Mouse (Mus musculus): Measurements from ENCODE around the gene Dennd4a. TPM values are rescaled to one million over a fixed set of nuclear protein-coding genes. Genes with fewer than 3 reads are reported as not detected.

The Dennd4a gene
- polyA plus RNA-seq, 1 experiment from 2014 or later: 6.3 TPM

DNA sequence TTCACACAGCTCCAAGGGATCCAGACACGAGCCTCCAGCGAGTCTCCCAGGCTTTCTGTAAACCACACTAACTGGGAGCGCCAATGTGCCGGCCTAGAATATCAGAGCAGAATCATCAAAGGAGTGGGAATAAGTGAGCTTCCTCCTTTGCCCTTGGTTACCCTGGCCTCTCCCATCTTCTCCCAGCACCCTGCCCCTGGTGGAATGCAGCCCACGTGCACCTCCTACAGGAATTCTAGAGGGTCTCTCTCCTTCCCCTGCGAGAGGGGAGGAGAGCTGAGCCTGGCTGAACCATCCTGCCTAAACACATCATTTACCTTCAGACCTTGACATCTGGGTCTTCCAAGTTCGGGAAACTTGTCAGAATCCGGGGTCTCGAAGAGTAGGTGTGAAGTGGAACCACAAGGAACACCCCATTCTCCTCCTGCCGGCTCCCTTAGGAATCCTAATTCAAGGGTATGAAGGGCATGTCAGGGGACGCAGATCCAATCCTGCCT, 140.1 kb downstream of the Dennd4a start, which contains the start of gene Slc24a1:
TSS of gene Slc24a1 (minus strand) at position 447 of the 497 bp plus-strand sequence.
- no peaks in the 10 kb centered on the region for H3K36me3 ChIP-seq (ENCODE audit: insufficient read depth, low read length)
- no peak within 1 kb of the TSS for H3K9ac ChIP-seq (replicated peaks; ENCODE audit: low read depth)
- H3K27me3 ChIP-seq (replicated peaks; ENCODE audit: insufficient read depth, low read length): no peaks in the 10 kb centered on the region
- no peak within 1 kb of the TSS for H3K4me2 ChIP-seq (replicated peaks; ENCODE audit: low read depth, low read length)
- H3K4me1 ChIP-seq (ENCODE audit: insufficient read depth, low read depth, low read length): no peaks in the 10 kb centered on the region
- no peak for ATAC-seq
- no peak within 1 kb of the TSS for H3K27ac ChIP-seq (ENCODE audit: low read length)
- no peak for DNase-seq (ENCODE audit: low spot score)
- H3K9me3 ChIP-seq (ENCODE audit: low read length): no peaks in the 10 kb centered on the region
- TF ChIP-seq CTCF (IDR thresholded peaks at IDR 0.05): peak; percentile 29
- TF ChIP-seq EP300 (IDR thresholded peaks at IDR 0.05): no peak
- H3K4me3 ChIP-seq (ENCODE audit: low read depth, low read length): no peak within 1 kb of the TSS
- WGBS: 28% methylated on average over 11 of the region's 11 CpGs

DNA sequence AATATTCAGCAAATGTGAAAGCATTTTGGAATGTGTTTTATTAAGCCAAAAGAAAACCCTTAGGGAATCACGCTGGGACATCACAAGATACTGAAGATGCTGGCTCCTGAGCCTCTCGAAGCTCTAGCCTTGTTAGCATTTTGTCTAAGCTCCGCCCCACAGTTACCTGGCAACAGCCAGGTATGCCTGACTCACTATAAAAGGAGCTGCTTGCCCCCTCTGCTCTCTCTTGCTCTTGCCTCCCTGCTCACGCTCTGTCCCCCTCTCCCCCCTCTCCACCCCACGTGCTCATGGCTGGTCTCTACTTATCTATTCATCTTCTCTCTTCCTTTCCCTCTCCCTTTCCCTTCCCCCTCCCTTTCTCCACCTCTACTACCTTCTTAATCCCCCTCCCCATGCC, 140.9 kb downstream of the Dennd4a start:
- H3K36me3 ChIP-seq (ENCODE audit: insufficient read depth, low read length): no peaks in the 10 kb centered on the region
- H3K27ac ChIP-seq (ENCODE audit: low read length): no peak overlapping the region
- no peak overlapping the region for H3K4me2 ChIP-seq (replicated peaks; ENCODE audit: low read depth, low read length)
- H3K4me1 ChIP-seq (ENCODE audit: insufficient read depth, low read depth, low read length): no peaks in the 10 kb centered on the region
- H3K27me3 ChIP-seq (replicated peaks; ENCODE audit: insufficient read depth, low read length): no peaks in the 10 kb centered on the region
- DNase-seq (ENCODE audit: low spot score) (no peak), ATAC-seq (peak; percentile 38; the same call in 1 of the 2 replicates)
- no peak for TF ChIP-seq CTCF (IDR thresholded peaks at IDR 0.05)
- TF ChIP-seq EP300 (IDR thresholded peaks at IDR 0.05): no peak
- no peak overlapping the region for H3K4me3 ChIP-seq (ENCODE audit: low read depth, low read length)
- H3K9ac ChIP-seq (replicated peaks; ENCODE audit: low read depth): no peak overlapping the region
- WGBS: 7% methylated on average over 5 of the region's 5 CpGs
- no peaks in the 10 kb centered on the region for H3K9me3 ChIP-seq (ENCODE audit: low read length)

DNA sequence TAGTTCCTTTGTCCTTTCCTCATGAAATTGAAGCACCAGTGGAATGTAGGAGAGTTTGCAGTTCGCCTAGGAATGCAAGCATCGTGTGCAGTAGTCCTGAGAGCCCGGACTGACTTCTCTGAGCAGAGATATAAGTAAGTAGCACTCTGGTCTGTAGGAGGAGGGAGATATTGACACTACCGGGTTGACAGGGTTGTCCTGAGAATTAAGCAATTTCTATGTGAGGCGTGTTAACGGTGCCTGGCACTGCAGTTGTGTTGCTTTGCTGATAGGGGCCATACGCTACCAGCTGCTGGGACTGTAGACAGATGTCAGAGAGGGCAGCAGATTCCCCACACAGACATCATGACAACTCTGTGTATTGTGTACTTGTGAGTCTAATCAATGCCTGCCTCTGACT, 142.1 kb downstream of the Dennd4a start:
- Histone ChIP-seq H3K4me2 (replicated peaks; ENCODE audit: low read depth, low read length) (peak overlapping the region; percentile 22; the same call in 1 of the 2 replicates), H3K36me3 (ENCODE audit: insufficient read depth, low read length) (no peaks in the 10 kb centered on the region), H3K9ac (replicated peaks; ENCODE audit: low read depth) (no peak overlapping the region), H3K27ac (ENCODE audit: low read length) (0 out of 2 replicates have a peak overlapping the region, but pooled peaks have one; percentile 5), H3K27me3 (replicated peaks; ENCODE audit: insufficient read depth, low read length) (no peaks in the 10 kb centered on the region), H3K9me3 (ENCODE audit: low read length) (no peaks in the 10 kb centered on the region), H3K4me1 (ENCODE audit: insufficient read depth, low read depth, low read length) (no peaks in the 10 kb centered on the region), H3K4me3 (ENCODE audit: low read depth, low read length) (no peak overlapping the region)
- peak; percentile 89 for ATAC-seq
- TF ChIP-seq CTCF (IDR thresholded peaks at IDR 0.05): no peak
- peak; percentile 38; the same call in 1 of the 2 replicates for TF ChIP-seq EP300 (IDR thresholded peaks at IDR 0.05)
- peak; percentile 69 for DNase-seq (ENCODE audit: low spot score)
- WGBS: 35% methylated on average over 7 of the region's 7 CpGs

DNA sequence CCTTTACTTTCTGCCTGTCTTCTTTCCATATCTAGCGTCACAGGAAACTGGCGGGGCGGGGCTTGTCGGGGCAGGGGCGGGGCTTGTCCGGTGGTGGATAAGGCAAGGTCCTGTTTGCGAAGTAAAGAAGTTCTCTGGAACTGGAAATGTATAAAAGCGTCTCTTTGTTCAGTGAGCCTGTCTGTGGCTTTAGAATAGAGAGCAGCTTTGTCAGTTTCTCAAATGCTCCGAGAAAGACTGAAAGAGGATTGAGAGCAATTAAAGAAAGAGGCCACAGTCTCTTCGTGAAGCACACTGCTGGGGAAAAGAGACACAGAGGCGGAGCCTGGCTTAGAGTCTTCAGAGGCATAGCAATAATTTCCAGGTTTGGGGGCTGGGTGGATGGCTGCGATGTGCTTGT, 145.2 kb downstream of the Dennd4a start:
- Histone ChIP-seq H3K4me1 (ENCODE audit: insufficient read depth, low read depth, low read length) (peaks cover 2% of the 10 kb centered on the region; the same call in 1 of the 2 replicates), H3K4me2 (replicated peaks; ENCODE audit: low read depth, low read length) (peak overlapping the region; percentile 5; the same call in 1 of the 2 replicates), H3K4me3 (ENCODE audit: low read depth, low read length) (no peak overlapping the region), H3K36me3 (ENCODE audit: insufficient read depth, low read length) (no peaks in the 10 kb centered on the region), H3K27me3 (replicated peaks; ENCODE audit: insufficient read depth, low read length) (no peaks in the 10 kb centered on the region), H3K9ac (replicated peaks; ENCODE audit: low read depth) (no peak overlapping the region), H3K9me3 (ENCODE audit: low read length) (no peaks in the 10 kb centered on the region), H3K27ac (ENCODE audit: low read length) (no peak overlapping the region)
- WGBS: 23% methylated on average over 12 of the region's 12 CpGs
- TF ChIP-seq CTCF (IDR thresholded peaks at IDR 0.05) (no peak), EP300 (IDR thresholded peaks at IDR 0.05) (no peak)
- DNase-seq (ENCODE audit: low spot score): peak; percentile 48
- ATAC-seq: no peak

DNA sequence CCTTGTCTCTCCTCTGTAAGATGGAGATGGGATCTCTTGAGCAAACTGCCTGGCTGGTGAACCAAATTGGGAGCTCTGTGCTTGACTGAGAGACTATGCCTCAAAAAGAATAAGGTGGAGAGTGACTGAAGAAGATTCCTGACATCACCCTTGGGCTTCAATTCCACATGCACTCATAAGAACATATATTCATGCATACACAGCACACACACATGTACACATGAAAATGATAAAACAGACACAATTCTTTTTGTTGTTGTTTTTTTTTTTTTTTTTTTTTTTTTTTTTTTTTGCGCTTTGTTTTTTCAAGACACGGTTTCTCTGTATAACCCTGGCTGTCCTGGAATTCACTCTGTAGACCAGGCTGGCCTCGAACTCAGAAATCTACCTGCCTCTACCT, 146.1 kb downstream of the Dennd4a start:
- no peak for DNase-seq (ENCODE audit: low spot score)
- TF ChIP-seq EP300 (IDR thresholded peaks at IDR 0.05): no peak
- TF ChIP-seq CTCF (IDR thresholded peaks at IDR 0.05): no peak
- no peak for ATAC-seq
- Histone ChIP-seq H3K27me3 (replicated peaks; ENCODE audit: insufficient read depth, low read length) (no peaks in the 10 kb centered on the region), H3K9ac (replicated peaks; ENCODE audit: low read depth) (no peak overlapping the region), H3K4me3 (ENCODE audit: low read depth, low read length) (no peak overlapping the region), H3K27ac (ENCODE audit: low read length) (no peak overlapping the region), H3K4me2 (replicated peaks; ENCODE audit: low read depth, low read length) (no peak overlapping the region), H3K4me1 (ENCODE audit: insufficient read depth, low read depth, low read length) (peaks cover 5% of the 10 kb centered on the region; the same call in 1 of the 2 replicates), H3K9me3 (ENCODE audit: low read length) (no peaks in the 10 kb centered on the region), H3K36me3 (ENCODE audit: insufficient read depth, low read length) (no peaks in the 10 kb centered on the region)
- 92% methylated on average over 3 of the region's 3 CpGs for WGBS

DNA sequence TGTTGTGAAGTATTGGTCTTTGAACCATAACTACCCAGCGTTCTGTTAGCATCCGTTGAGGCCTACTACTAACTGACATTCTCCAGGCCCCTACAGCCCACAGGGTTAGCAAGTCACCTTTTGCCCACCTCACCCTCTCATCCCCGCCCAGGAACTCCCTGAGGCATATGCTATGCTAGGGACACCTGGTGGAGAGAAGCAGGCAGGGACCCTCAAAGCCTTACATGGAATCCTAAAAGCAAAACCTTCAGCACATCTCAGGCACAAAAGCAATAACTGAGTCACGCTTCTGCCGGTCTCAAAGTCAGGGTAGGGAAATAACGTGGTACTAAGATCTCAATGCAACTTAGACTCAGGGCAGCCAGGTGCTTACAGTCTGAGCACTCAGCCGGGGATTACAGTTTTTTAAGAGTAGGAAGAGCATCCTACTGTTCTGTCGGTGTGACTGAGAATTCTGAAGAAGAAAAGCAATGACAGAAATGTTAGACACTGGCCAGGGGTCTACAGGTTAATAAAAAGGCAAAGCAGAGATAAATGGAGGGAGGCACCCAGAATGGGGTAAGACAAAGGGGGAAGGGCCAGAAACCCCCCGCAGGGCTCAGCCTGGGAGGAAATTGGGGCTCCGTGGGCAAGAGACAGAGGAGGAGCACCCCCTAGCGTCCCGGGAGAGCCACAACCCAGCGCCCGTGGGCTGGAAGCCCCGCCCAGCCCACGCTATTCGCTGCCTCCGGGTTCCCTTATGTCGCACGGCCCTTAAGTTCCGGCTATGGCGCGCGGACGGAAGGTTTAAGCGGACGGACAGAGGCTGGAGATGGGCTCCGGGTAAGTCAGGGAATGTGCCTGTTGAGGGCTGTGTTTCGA, 149.2 kb downstream of the Dennd4a start, which contains the start of gene Ints14:
TSS of gene Ints14 (plus strand) at position 789 of the 861 bp plus-strand sequence.
- TF ChIP-seq EP300 (IDR thresholded peaks at IDR 0.05) (no peak), CTCF (IDR thresholded peaks at IDR 0.05) (peak; percentile 87)

More for the DNA sequence above, 149.2 kb downstream of the Dennd4a start, which contains the start of gene Ints14:
- 7% methylated on average over 28 of the region's 29 CpGs for WGBS
- peak; percentile 96 for DNase-seq (ENCODE audit: low spot score)
- peak within 1 kb of the TSS; percentile 66 for H3K4me2 ChIP-seq (replicated peaks; ENCODE audit: low read depth, low read length)
- peak within 1 kb of the TSS; percentile 94 for H3K27ac ChIP-seq (ENCODE audit: low read length)
- peak; percentile 98 for ATAC-seq
- 0 out of 2 replicates have a peak, but pooled peaks cover 4% of the 10 kb centered on the region for H3K36me3 ChIP-seq (ENCODE audit: insufficient read depth, low read length)
- H3K4me1 ChIP-seq (ENCODE audit: insufficient read depth, low read depth, low read length): peaks cover 5% of the 10 kb centered on the region; the same call in 1 of the 2 replicates
- peak within 1 kb of the TSS; percentile 75 for H3K4me3 ChIP-seq (ENCODE audit: low read depth, low read length)
- no peaks in the 10 kb centered on the region for H3K27me3 ChIP-seq (replicated peaks; ENCODE audit: insufficient read depth, low read length)
- no peaks in the 10 kb centered on the region for H3K9me3 ChIP-seq (ENCODE audit: low read length)
- H3K9ac ChIP-seq (replicated peaks; ENCODE audit: low read depth): peak within 1 kb of the TSS; percentile 94
